Mouse (Mus musculus): Measurements from ENCODE around the gene Pwwp2a.

The Pwwp2a gene

DNA sequence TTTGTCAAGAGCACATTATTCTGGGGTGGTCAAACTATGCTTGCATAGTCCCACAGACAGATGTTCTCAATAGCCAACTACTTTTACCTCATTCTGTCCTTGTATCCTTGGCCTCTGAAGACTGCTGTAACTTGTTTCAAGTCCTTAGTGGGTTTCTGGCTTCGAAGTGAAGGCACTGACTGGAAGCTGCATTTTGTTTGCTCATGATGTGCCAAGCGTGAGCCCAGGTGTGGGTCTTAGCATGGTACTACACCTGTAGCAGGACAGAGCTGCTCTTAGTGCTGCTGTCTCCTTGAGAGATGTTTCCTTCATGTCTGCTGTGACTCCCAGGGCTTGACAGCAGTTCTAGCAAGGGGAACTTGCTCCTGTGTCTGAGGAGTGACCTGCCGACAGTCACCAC, 41.6 kb downstream of the Pwwp2a start:
- WGBS = 80% methylated on average over 3 of the region's 3 CpGs

DNA sequence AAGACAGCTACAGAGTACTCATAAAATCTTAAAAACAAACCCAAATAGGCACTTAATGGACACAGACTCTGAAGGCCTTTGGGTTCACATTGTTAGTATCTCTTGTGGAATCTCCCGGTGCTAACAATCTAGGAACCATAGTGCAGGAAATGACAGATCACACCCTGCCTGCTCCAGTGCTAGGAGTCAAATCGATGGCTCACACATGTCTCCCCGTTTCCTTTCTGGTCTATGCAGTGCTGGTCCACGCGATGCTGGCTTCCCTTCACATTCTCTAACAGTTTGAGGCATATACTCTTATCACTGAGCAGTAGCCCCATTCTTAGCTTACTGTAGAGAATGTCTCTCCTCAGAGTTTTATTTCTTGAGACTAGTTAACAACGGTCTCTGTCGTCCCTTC, 46.0 kb downstream of the Pwwp2a start:
- WGBS = 72% methylated on average over 7 of the region's 7 CpGs

GRCm38 (mm10) chr11:43728737-43729301, 47.0 kb downstream of the Pwwp2a start:
- 70% methylated on average over 7 of the region's 7 CpGs for WGBS

GRCm38 (mm10) chr11:43747233-43748226, 65.7 kb downstream of the Pwwp2a start, which contains the start of gene Ttc1:
Ttc1 (minus strand) TSS chr11:43748008.
- WGBS = under 1% methylated on average over 47 of the region's 47 CpGs

DNA sequence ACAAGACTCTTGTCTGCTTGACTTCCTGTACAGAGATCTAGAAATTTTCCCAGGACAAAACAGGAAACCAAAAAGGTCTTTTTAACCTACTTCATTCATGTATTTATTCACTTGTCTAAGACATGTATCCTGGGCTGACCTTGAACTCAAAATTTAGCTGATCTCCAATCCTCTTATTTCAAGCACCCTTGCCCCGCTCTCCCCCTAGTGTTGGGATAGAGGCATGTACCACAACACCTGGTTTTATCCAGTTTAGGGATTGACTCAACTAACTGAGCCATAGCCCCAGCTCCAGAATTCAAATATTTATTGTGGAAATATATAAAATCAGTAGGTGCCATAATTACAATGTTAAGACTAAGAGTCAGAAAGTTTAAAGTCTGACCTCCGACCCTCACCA, 69.7 kb downstream of the Pwwp2a start:
- 69% methylated on average over 2 of the region's 2 CpGs for WGBS

GRCm38 (mm10) chr11:43754568-43754967, 72.8 kb downstream of the Pwwp2a start:
- WGBS = 87% methylated on average over 1 of the region's 1 CpGs

DNA sequence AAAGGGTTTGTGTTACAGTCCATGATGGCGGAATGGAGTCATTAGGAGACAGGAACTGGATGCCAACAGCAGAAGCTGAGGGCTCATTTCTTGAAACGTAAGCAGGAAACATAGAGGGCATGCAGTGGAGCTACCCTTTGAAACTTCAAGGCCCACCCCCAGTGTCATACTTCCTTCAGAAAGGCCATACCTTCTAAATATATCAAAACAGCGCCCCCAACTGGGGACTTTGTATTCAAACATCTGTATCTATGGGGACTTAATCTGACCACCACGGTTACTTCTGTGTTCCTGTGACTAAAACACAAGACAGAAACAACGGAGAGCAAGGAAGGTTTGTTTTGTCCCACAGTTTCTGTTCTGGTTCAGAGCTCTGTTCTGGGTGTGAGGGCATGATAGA, 73.6 kb downstream of the Pwwp2a start:
- WGBS = 66% methylated on average over 5 of the region's 5 CpGs

DNA sequence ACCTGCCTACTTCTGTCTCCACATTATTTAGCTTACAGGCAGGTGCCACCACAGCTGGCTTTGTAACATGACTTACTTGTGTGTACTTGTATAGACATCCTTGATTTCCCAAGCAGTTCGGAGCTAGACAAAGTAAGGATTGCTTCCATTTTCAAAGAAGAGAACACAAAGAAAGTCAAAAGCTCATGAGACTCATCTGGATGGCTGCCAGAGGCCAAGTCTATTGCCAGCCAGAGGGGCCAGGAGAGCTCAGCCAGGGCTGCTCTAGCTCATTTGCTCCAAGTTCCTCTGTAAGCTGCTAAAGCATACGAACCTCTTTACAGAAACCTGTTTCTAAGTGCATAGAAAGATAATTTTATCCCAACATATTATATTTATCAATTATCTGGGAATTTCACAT, 76.6 kb downstream of the Pwwp2a start:
- 44% methylated on average over 2 of the region's 2 CpGs for WGBS

DNA sequence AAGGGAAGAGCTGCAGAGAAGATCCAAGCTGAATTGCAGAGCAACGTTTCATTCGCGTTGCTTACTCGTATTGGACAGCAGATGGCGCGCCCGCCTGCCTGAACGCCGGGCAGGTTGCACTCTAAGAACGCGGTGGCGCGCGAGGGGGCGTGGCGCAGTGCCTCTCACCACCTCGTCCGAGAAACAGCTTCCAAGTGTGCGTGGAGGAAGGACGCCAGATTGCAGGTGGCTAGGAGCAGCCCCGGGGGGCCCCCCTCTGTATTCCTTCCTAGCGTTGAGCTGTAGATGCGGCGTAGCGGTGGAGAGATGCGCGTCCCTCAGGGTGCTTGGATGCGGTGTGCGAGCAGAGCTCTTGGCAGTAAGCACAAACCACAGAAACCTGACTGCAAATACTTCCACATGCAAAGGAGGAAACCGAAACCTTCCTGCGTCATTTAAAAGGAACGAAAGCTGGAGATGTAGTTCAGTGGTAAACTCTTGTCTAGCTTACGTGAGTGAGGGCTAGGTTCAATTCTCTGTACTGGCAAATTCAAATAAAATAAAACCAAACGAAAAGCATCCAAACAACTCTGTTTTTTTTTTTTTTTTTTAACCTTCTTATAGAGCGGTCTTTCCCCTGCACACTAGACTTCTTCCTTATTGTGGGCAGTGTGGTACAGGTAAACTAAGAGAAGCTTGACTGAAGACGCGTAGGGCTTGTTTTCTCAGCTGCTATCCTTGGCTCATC, 85.3 kb downstream of the Pwwp2a start:
- WGBS = 4% methylated on average over 37 of the region's 37 CpGs

- 73% methylated on average over 11 of the region's 11 CpGs for WGBS
Observed at GRCm38 (mm10) chr11:43767749-43768148, 86.0 kb downstream of the Pwwp2a start.

- WGBS = 87% methylated on average over 4 of the region's 4 CpGs
Observed at GRCm38 (mm10) chr11:43770110-43770509, 88.3 kb downstream of the Pwwp2a start.

Measured in cerebral cortex, adult 2 months (tissue).